Mouse (Mus musculus): ENCODE data around the gene Smug1.

GRCm38 (mm10) chr15:103133761-103134160 lies 33.1 kb downstream of the Smug1 start:
- TF ChIP-seq CTCF (IDR thresholded peaks at IDR 0.05; ENCODE audit: low read depth, low read length) (no peak), POLR2A (IDR thresholded peaks at IDR 0.05; ENCODE audit: borderline replicate concordance, low read depth, low read length) (no peak)
